Mouse (Mus musculus) intestine, embryonic 15.5 days (tissue): ENCODE results near the gene H2-Ob. TPM values are rescaled to one million over a fixed set of nuclear protein-coding genes. Genes with fewer than 3 reads are reported as not detected.

Experiments
- ATAC-seq: fragments of 200-750 bp; cut with Nextera tagmentation; 2 replicates; pipeline ENCODE4 v1.8.0; 2017; ENCODE audit warnings: moderate TSS enrichment, moderate library complexity
- H3K27ac ChIP-seq: fragments of 300-500 bp; sonication (generic); 2 replicates; pipeline ENCODE4 v1.5.1; 2015; ENCODE audit warnings: mild to moderate bottlenecking, inconsistent platforms
- H3K27me3 ChIP-seq: fragments of 300-500 bp; sonication (generic); replicated peaks from 2 replicates; pipeline ENCODE4 v1.6.1; 2015; ENCODE audit warnings: inconsistent platforms
- H3K36me3 ChIP-seq: fragments of 300-500 bp; sonication (generic); 2 replicates; pipeline ENCODE4 v1.6.1; 2015; ENCODE audit warnings: inconsistent platforms
- H3K4me1 ChIP-seq: fragments of 300-500 bp; sonication (generic); replicated peaks from 2 replicates; pipeline ENCODE4 v1.6.1; 2015; ENCODE audit warnings: inconsistent platforms
- H3K4me2 ChIP-seq: fragments of 300-500 bp; sonication (generic); replicated peaks from 2 replicates; pipeline ENCODE4 v1.6.1; 2015; ENCODE audit warnings: mild to moderate bottlenecking, inconsistent platforms
- H3K4me3 ChIP-seq: fragments of 300-500 bp; sonication (generic); replicated peaks from 2 replicates; pipeline ENCODE4 v1.5.1; 2015; ENCODE audit warnings: inconsistent platforms
- H3K9ac ChIP-seq: fragments of 300-500 bp; sonication (generic); 2 replicates; pipeline ENCODE4 v1.6.1; 2015; ENCODE audit warnings: inconsistent platforms
- H3K9me3 ChIP-seq: fragments of 300-500 bp; sonication (generic); 2 replicates; pipeline ENCODE4 v1.6.1; 2016; ENCODE audit warnings: inconsistent platforms
- WGBS: fragments of 180-500 bp; shearing (Covaris S2); methylation state at CpG from one replicate; pipeline ENCODE4 v1.1.7; 2015; 5-methylcytosine and 5-hydroxymethylcytosine counted together
- polyA plus RNA-seq: library from polyadenylated mRNA; unstranded; fragments of >200 nt; fragmentation: Nextera tagmentation; extraction: Ambion mirVana; gene quantifications from 2 replicates; pipeline ENCODE4 v1.2.1, GENCODE M21; 2015

Gene H2-Ob
- polyA plus RNA-seq, 1 experiment from 2014 or later, result 0.13 TPM

GRCm38 (mm10) chr17:34295891-34296794 is 57.4 kb downstream of the H2-Ob start:
- peak; percentile 60; the same call in 1 of the 2 replicates for ATAC-seq

GRCm38 (mm10) chr17:34299356-34299755 is 60.7 kb downstream of the H2-Ob start:
- Histone ChIP-seq H3K4me3 (no peak overlapping the region), H3K27me3 (no peaks in the 10 kb centered on the region), H3K4me2 (no peak overlapping the region), H3K9ac (no peak overlapping the region), H3K36me3 (no peaks in the 10 kb centered on the region), H3K9me3 (no peaks in the 10 kb centered on the region), H3K4me1 (no peaks in the 10 kb centered on the region), H3K27ac (no peak overlapping the region)
- 62% methylated on average over 3 of the region's 3 CpGs for WGBS
- ATAC-seq, result no peak

More at GRCm38 (mm10) chr17:34295891-34296794, 57.4 kb downstream of the H2-Ob start:
- H3K4me1 ChIP-seq, result no peaks in the 10 kb centered on the region
- no peaks in the 10 kb centered on the region for H3K9me3 ChIP-seq
- no peaks in the 10 kb centered on the region for H3K27me3 ChIP-seq
- no peak overlapping the region for H3K9ac ChIP-seq
- WGBS, result 22% methylated on average over 23 of the region's 23 CpGs
- 0 out of 2 replicates have a peak overlapping the region, but pooled peaks have one; percentile 13 for H3K4me3 ChIP-seq
- no peak overlapping the region for H3K27ac ChIP-seq
- H3K4me2 ChIP-seq, result peak overlapping the region; percentile 56
- H3K36me3 ChIP-seq, result no peaks in the 10 kb centered on the region

- no peak overlapping the region for H3K4me2 ChIP-seq
- no peak for ATAC-seq
- 79% methylated on average over 8 of the region's 8 CpGs for WGBS
Measured at GRCm38 (mm10) chr17:34300071-34300470, 61.4 kb downstream of the H2-Ob start.

GRCm38 (mm10) chr17:34300691-34301566 is 62.2 kb downstream of the H2-Ob start:
- peak overlapping the region; percentile 33 for H3K27ac ChIP-seq
- no peaks in the 10 kb centered on the region for H3K36me3 ChIP-seq
- no peak overlapping the region for H3K9ac ChIP-seq
- peak; percentile 81 for ATAC-seq
- WGBS, result 67% methylated on average over 23 of the region's 23 CpGs
- H3K9me3 ChIP-seq, result no peaks in the 10 kb centered on the region
- H3K27me3 ChIP-seq, result no peaks in the 10 kb centered on the region
- no peaks in the 10 kb centered on the region for H3K4me1 ChIP-seq
- peak overlapping the region; percentile 17 for H3K4me2 ChIP-seq
- H3K4me3 ChIP-seq, result no peak overlapping the region

More at GRCm38 (mm10) chr17:34300071-34300470, 61.4 kb downstream of the H2-Ob start:
- no peak overlapping the region for H3K4me3 ChIP-seq
- H3K9ac ChIP-seq, result no peak overlapping the region
- no peaks in the 10 kb centered on the region for H3K36me3 ChIP-seq
- no peaks in the 10 kb centered on the region for H3K27me3 ChIP-seq
- no peak overlapping the region for H3K27ac ChIP-seq
- no peaks in the 10 kb centered on the region for H3K4me1 ChIP-seq
- H3K9me3 ChIP-seq, result no peaks in the 10 kb centered on the region

- no peaks in the 10 kb centered on the region for H3K4me1 ChIP-seq
- H3K27ac ChIP-seq, result no peak overlapping the region
- H3K9me3 ChIP-seq, result no peaks in the 10 kb centered on the region
- no peak overlapping the region for H3K9ac ChIP-seq
- no peak overlapping the region for H3K4me2 ChIP-seq
- H3K36me3 ChIP-seq, result no peaks in the 10 kb centered on the region
- no peak overlapping the region for H3K4me3 ChIP-seq
- no peak for ATAC-seq
- whole genome bisulfite sequencing, result 81% methylated on average over 4 of the region's 4 CpGs
- H3K27me3 ChIP-seq, result no peaks in the 10 kb centered on the region
Measured at GRCm38 (mm10) chr17:34301670-34302190, 63.0 kb downstream of the H2-Ob start.

GRCm38 (mm10) chr17:34303789-34304188 is 65.1 kb downstream of the H2-Ob start:
- 82% methylated on average over 2 of the region's 2 CpGs for WGBS
- ATAC-seq, result no peak
- no peaks in the 10 kb centered on the region for H3K36me3 ChIP-seq
- no peak overlapping the region for H3K27ac ChIP-seq
- H3K9me3 ChIP-seq, result no peaks in the 10 kb centered on the region
- H3K4me1 ChIP-seq, result no peaks in the 10 kb centered on the region
- H3K27me3 ChIP-seq, result no peaks in the 10 kb centered on the region
- no peak overlapping the region for H3K4me3 ChIP-seq
- H3K9ac ChIP-seq, result no peak overlapping the region
- H3K4me2 ChIP-seq, result no peak overlapping the region

Other genes starting within 250 kb of the H2-Ob start
- 190 and 264 TPM in 2 replicates for gene H2-K1, start 238.6 kb upstream of the H2-Ob start, polyA plus RNA-seq
- gene Ring1, start 214.2 kb upstream of the H2-Ob start, polyA plus RNA-seq, result 16.8 and 18.2 TPM in 2 replicates
- gene H2-Ke6, start 210.8 kb upstream of the H2-Ob start, polyA plus RNA-seq, result 51.5 and 60.9 TPM in 2 replicates
- 151 and 172 TPM in 2 replicates for gene Slc39a7, start 207.2 kb upstream of the H2-Ob start, polyA plus RNA-seq
- 41.8 and 45.0 TPM in 2 replicates for gene Rxrb, start 207.1 kb upstream of the H2-Ob start, polyA plus RNA-seq
- gene Col11a2, start 199.5 kb upstream of the H2-Ob start, polyA plus RNA-seq, result 0.90 and 1.0 TPM in 2 replicates
- 0.66 and 0.85 TPM in 2 replicates for gene H2-Oa, start 146.6 kb upstream of the H2-Ob start, polyA plus RNA-seq
- gene H2-DMa, start 119.4 kb upstream of the H2-Ob start, polyA plus RNA-seq, result 11.3 and 13.4 TPM in 2 replicates
- 88.2 and 90.7 TPM in 2 replicates for gene Brd2, start 116.3 kb upstream of the H2-Ob start, polyA plus RNA-seq
- 0.68 and 0.83 TPM in 2 replicates for gene H2-DMb2, start 95.6 kb upstream of the H2-Ob start, polyA plus RNA-seq
- gene H2-DMb1, start 85.8 kb upstream of the H2-Ob start, polyA plus RNA-seq, result 3.2 TPM in 2 replicates
- 6.2 and 6.9 TPM in 2 replicates for gene Tap1, start 51.4 kb upstream of the H2-Ob start, polyA plus RNA-seq
- gene Psmb9, start 51.1 kb upstream of the H2-Ob start, polyA plus RNA-seq, result 9.3 and 9.4 TPM in 2 replicates
- gene Psmb8, start 41.2 kb upstream of the H2-Ob start, polyA plus RNA-seq, result 15.5 and 16.9 TPM in 2 replicates
- 5.3 and 5.6 TPM in 2 replicates for gene Tap2, start 35.4 kb upstream of the H2-Ob start, polyA plus RNA-seq
- gene H2-Ab1, start 18.8 kb downstream of the H2-Ob start, polyA plus RNA-seq, result 17.1 and 21.4 TPM in 2 replicates
- gene H2-Aa, start 48.9 kb downstream of the H2-Ob start, polyA plus RNA-seq, result 10.2 TPM in 2 replicates
- 6.9 and 7.4 TPM in 2 replicates for gene H2-Eb1, start 67.0 kb downstream of the H2-Ob start, polyA plus RNA-seq
- gene H2-Eb2, start 86.8 kb downstream of the H2-Ob start, polyA plus RNA-seq, result not detected in 2 replicates
- gene Btnl2, start 115.9 kb downstream of the H2-Ob start, polyA plus RNA-seq, result 3.7 and 5.0 TPM in 2 replicates
- gene Btnl1, start 138.2 kb downstream of the H2-Ob start, polyA plus RNA-seq, result 9.4 and 14.7 TPM in 2 replicates
- gene BC051142, start 159.9 kb downstream of the H2-Ob start, polyA plus RNA-seq, result 0.34 and 0.59 TPM in 2 replicates
- gene Btnl4, start 238.4 kb downstream of the H2-Ob start, polyA plus RNA-seq, result 12.7 and 13.6 TPM in 2 replicates